Mouse (Mus musculus) monocyte, adult 2 months (primary cell): Measurements from ENCODE around the gene Tbc1d30.

Source experiments
- DNase-seq, 2 experiments: peaks; one replicate each; pipeline ENCODE4 v3.0.0; 2022; ENCODE audit warnings: low spot score in 2 of 2, low read depth in 1 of 2

Tbc1d30 gene

GRCm38 (mm10) chr10:121235167-121235824, 115.8 kb downstream of the Tbc1d30 start:
- DNase-seq = no peak

GRCm38 (mm10) chr10:121234476-121234875, 116.6 kb downstream of the Tbc1d30 start:
- no peak for DNase-seq

- no peak for DNase-seq
These were observed 122.6 kb downstream of the Tbc1d30 start for GRCm38 (mm10) chr10:121228422-121228953.

- no peak for DNase-seq
These were observed 123.1 kb downstream of the Tbc1d30 start for GRCm38 (mm10) chr10:121227988-121228409.

GRCm38 (mm10) chr10:121227403-121227802, 123.7 kb downstream of the Tbc1d30 start:
- no peak for DNase-seq

- DNase-seq = no peak
These were observed 125.4 kb downstream of the Tbc1d30 start for GRCm38 (mm10) chr10:121225636-121226035.

GRCm38 (mm10) chr10:121222881-121223280, 128.2 kb downstream of the Tbc1d30 start:
- no peak for DNase-seq

GRCm38 (mm10) chr10:121218616-121219015, 132.5 kb downstream of the Tbc1d30 start:
- DNase-seq = no peak

- DNase-seq = no peak
These were observed 134.3 kb downstream of the Tbc1d30 start for GRCm38 (mm10) chr10:121216804-121217203.
